Mouse (Mus musculus) heart, postnatal 4 days (tissue): ENCODE measurements around the gene Ptprt. TPM values are rescaled to one million over a fixed set of nuclear protein-coding genes. Genes with fewer than 3 reads are reported as not detected.
A peak's percentile ranks its signal among the peaks of the same experiment; 100 is the strongest.

Source experiments
- DNase-seq: peaks from one replicate; pipeline ENCODE4 v3.0.0; 2021
- total RNA-seq, 2 experiments: library from RNA; stranded (reverse); gene quantifications; 2 replicates each; pipeline ENCODE4 v1.2.3; 2021

Ptprt gene
- total RNA-seq, 2 experiments from 2014 or later = 0.81 to 1.1 TPM

- no peak for DNase-seq
Measured at GRCm38 (mm10) chr2:161661912-161662311, 999.0 kb downstream of the Ptprt start.

- DNase-seq = peak; percentile 15
Measured at GRCm38 (mm10) chr2:161660827-161661226, 1000.1 kb downstream of the Ptprt start.

- no peak for DNase-seq
Measured at GRCm38 (mm10) chr2:161657046-161657445, 1003.9 kb downstream of the Ptprt start.

- no peak for DNase-seq
Measured at GRCm38 (mm10) chr2:161656632-161657031, 1004.3 kb downstream of the Ptprt start.

GRCm38 (mm10) chr2:161640805-161641204 lies 1020.1 kb downstream of the Ptprt start:
- no peak for DNase-seq

GRCm38 (mm10) chr2:161634084-161634483 lies 1026.9 kb downstream of the Ptprt start:
- DNase-seq = no peak

GRCm38 (mm10) chr2:161625896-161626295 lies 1035.1 kb downstream of the Ptprt start:
- DNase-seq = no peak

GRCm38 (mm10) chr2:161608401-161608800 lies 1052.5 kb downstream of the Ptprt start:
- no peak for DNase-seq

- DNase-seq = no peak
Measured at GRCm38 (mm10) chr2:161607372-161607771, 1053.6 kb downstream of the Ptprt start.

GRCm38 (mm10) chr2:161600206-161600808 lies 1060.6 kb downstream of the Ptprt start:
- no peak for DNase-seq

- no peak for DNase-seq
Measured at GRCm38 (mm10) chr2:161593391-161594152, 1067.4 kb downstream of the Ptprt start.

- DNase-seq = no peak
Measured at GRCm38 (mm10) chr2:161574401-161574800, 1086.5 kb downstream of the Ptprt start.

- no peak for DNase-seq
Measured at GRCm38 (mm10) chr2:161572201-161572600, 1088.7 kb downstream of the Ptprt start.

GRCm38 (mm10) chr2:161570236-161570995 lies 1090.5 kb downstream of the Ptprt start:
- DNase-seq = peak; percentile 9

- peak; percentile 7 for DNase-seq
Measured at GRCm38 (mm10) chr2:161561502-161561901, 1099.4 kb downstream of the Ptprt start.

- no peak for DNase-seq
Measured at GRCm38 (mm10) chr2:161557874-161558273, 1103.1 kb downstream of the Ptprt start.

- DNase-seq = no peak
Measured at GRCm38 (mm10) chr2:161553651-161554050, 1107.3 kb downstream of the Ptprt start.

- DNase-seq = no peak
Measured at GRCm38 (mm10) chr2:161552011-161552410, 1108.9 kb downstream of the Ptprt start.

- no peak for DNase-seq
Measured at GRCm38 (mm10) chr2:161549577-161549976, 1111.4 kb downstream of the Ptprt start.

- DNase-seq = no peak
Measured at GRCm38 (mm10) chr2:161547318-161547717, 1113.6 kb downstream of the Ptprt start.

- DNase-seq = no peak
Measured at GRCm38 (mm10) chr2:161545406-161545805, 1115.5 kb downstream of the Ptprt start.

- DNase-seq = peak; percentile 5
Measured at GRCm38 (mm10) chr2:161534151-161534550, 1126.8 kb downstream of the Ptprt start.

GRCm38 (mm10) chr2:161527192-161527591 lies 1133.8 kb downstream of the Ptprt start:
- no peak for DNase-seq
